Mouse (Mus musculus) lung, postnatal 4 days (tissue): ENCODE measurements around the gene Il21.

Experiments
- DNase-seq, 2 experiments: peaks; one replicate each; pipeline ENCODE4 v3.0.0; 2021

Gene Il21

DNA sequence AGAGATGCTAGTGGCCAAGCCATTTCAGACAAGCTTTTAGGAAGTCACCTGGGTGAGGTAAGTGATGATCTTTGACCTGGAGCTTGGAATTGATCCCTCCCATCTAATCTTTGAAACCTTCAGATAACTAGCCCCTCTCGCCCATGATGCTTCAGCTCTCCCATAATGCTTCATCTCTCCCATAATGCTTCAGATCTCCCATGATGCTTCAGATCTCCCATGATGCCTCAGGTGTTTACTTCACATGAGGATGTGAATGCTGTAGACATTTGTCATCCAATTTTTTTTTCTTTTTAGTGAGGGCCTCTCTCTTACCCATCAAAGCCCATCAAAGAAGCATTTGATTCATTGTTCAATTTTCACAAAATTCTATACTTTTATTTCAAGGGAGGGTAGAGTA is 46.9 kb downstream of the Il21 start:
- DNase-seq = no peak

DNA sequence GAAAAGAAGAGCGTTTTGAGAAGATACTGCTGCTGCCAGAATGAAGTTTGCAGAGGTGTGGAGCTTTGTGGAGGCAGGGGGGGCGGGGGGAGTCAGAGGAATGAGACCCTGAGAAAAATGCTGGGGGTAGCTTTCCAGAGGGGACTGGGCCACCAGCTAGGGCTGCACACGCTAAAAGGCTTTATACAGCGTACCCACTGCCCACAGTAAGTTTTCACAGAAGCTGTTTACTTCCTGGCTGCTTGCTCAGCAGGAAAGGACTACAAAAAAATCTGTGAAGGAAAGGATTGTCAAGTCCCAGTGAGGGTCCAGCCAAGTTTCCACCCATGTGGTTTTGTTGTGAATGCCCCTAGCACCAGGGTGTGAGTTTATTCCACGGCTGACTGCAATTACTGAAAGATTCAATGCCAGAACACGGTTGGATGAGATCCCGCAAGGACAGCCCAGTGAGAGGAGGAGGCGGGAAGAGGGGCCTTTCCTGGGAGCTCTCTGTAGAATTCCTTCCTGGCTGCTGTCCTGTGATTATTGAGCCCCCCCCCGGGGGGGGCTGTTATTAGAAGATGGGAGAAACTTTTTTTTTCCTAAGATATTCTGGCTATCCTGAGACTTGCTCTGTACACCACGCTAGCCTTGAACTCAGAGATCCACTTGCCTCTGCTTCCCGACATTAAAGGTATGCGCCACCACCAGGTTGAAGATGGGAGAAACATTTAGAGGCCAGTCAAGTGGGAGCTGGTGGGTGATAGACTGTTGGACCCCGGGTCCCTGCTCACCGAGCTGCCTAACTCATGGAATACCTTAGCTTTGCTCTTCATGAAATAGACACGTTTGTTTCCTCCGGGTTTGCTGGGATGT is 49.8 kb downstream of the Il21 start:
- DNase-seq = peak; percentile 21 to 59

DNA sequence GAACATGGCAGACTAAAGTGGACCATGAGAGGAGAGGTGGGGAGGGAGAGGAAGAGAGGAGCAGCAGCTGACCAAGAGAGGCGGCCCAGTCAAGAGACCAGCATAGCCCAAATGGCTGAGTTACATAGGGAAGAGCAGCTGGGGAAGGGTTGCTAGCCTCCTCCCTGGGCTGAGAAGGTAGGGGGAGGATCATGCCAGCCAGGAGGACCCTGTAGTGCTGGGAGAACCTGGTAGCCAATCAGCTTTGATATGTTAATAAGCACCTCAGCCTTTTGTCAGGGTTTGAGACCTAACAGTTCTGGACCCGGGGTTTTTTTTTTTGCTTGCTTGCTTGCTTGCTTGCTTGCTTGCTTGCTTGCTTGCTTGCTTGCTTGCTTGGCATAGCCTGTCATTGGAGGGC is 51.4 kb downstream of the Il21 start:
- no peak for DNase-seq

DNA sequence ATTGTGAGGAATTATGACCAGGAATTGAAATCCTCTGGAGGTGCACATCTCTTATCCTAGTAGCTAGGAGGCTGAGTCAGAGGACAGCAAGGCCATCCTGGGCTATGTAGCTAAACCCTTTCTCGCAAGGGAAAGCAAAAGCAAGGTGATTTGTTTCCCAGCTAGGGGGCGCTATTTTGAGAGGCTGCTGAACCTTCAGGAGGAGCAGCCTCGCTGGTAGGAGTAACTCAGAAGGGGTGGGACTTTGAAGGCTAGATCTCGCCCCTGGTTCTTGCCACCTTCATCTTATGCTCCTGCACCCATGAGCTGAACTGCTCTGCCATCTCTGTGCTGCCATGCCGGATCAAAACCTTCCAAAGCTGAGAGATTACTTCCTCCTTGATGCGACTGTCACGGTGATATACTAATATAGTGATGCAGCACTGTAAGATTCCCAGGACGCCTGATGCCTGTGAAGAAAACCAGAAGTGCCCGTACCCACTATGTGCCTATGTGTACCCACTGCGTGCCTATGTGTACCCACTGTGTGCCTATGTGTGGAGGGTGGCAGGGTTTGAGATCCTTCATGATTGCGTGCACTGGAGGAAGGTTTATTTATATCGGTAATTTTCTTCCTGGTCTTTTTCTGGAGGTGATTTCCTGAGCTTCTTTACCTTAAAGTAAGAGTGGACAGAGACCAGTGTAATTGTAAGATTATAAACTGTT is 52.2 kb downstream of the Il21 start:
- peak in 1 of 2 experiments; percentile 34 for DNase-seq

DNA sequence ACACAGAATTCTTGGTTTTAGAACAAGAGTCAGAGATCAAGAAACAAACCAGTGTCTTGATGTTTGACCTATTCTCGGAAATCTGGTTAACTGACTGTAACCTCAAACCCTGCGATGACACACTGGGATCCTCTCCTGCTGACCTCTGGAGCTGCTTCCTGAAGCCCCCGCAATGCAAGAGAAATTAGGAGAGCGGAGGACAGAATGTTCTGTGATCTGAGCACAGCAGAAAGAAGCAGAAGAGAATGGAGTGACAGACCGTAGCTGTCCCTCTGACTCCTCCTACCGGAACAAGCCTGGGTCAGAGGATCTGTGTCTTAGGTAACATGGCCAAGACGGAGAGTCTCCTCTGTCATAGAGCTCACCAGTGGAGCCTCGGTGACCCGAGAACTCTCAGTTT is 53.0 kb downstream of the Il21 start:
- no peak for DNase-seq

DNA sequence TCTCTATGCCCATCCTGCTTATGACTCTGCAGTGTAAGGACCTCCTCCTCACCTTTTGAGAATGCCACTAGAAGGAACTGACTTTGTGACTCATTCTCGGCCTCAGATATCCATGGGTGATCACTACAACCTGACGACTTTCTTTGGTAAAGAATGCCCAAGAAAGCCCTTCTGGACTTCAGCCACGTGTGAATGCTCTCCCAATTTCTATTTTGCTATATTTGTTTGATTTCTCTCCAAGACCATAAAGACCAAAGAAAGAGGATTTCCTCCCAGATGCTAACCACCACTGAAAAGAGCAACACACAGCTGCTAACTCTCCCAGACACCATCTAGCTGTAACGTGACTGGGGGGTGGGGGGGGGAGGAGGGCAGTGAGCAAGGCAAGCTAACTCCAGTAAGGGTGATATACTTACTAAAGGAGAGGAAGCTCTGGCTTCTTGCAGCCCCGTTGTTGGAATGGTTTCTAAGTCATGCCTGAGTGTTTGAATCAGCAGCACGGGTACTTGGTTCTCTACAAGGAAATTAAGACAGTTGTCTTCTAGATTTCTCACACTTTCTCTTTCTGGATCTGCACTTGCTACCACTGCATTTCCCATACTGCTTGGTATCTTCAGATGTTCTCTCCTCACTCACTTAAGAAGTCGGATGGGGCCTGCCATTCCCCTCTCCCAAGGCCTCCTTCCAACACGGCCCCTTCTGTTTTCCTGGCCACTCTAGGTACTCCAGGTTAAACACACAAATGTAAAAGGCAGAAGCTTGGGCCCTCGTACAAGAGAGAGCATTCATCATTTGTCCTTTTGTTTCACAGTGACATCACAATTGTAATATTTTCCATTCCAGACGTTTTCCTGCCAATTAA is 57.5 kb downstream of the Il21 start:
- DNase-seq = peak in 1 of 2 experiments; percentile 13

DNA sequence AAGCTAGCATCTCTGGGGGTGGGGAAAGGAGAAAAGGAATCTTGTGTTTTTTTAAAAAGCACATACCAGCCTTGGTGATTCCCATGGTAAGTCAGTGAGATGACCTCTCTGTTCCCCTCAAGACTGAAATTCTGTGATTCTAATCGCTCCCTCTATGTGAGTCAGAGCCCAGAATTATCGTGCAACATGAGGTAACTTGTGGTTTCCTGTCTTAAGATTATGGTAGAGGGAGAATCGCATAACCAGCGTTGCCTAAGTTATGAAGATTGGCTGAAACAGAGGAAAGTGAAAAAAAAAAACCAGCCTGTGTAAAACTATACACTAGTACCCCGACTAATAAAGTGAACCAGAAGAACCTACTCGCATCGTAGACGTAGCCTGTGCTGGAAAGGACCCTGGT is 59.2 kb downstream of the Il21 start:
- DNase-seq = no peak
